Mouse (Mus musculus): ENCODE results near the gene Gm20890. TPM values are rescaled to one million over a fixed set of nuclear protein-coding genes. Genes with fewer than 3 reads are reported as not detected.
"Not testable (repeated sequence)": the region's sequence is repeated elsewhere in the genome, so short reads cannot be mapped to it uniquely, and the experiment has no call there.

Gm20890 gene
- not detected in 2 replicates for polyA plus RNA-seq (2014; fragmentation: Nextera tagmentation; extraction: Ambion mirVana)

DNA sequence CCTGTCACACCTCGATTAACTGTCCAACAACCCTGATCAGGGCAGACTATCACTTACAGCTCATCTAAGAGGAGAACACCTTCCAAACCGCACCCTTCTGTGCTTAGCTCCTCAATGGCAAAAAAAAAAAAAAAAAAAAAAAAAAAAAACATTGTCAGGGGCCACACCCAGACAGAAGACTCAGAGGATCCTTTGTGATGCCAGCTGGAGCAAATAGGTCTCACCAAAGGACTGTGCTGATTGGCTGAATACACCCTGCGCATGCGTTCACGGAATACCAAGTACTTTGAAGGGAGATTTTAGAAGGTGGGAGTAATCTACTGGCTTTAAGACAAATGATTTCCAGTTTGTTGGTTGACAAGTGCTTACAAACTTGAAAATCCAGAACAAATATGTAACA is at the start of gene Gm20890:
Gene Gm20890, minus strand, starts transcription at position 101 of the 400 bp plus-strand sequence.
- H3K4me1 ChIP-seq (ENCODE audit: control insufficient read depth, insufficient read depth, low read length); ATAC-seq (ENCODE audit: insufficient read depth, low FRiP score, low TSS enrichment); H3K27me3 ChIP-seq (ENCODE audit: control insufficient read depth, insufficient read depth, low read length); DNase-seq (ENCODE audit: low spot score); H3K36me3 ChIP-seq (ENCODE audit: control insufficient read depth, insufficient read depth, low read length); H3K27ac ChIP-seq (ENCODE audit: low read depth, low read length); H3K4me3 ChIP-seq (ENCODE audit: low read depth, low read length); H3K4me2 ChIP-seq (ENCODE audit: low read depth); H3K9me3 ChIP-seq (ENCODE audit: control insufficient read depth, low read length); H3K9ac ChIP-seq (ENCODE audit: low read length): not testable (repeated sequence)
- no CpG with 5 or more reads among the region's 5 CpGs for WGBS

All from neural tube, embryonic 11.5 days (tissue).